Mouse (Mus musculus) CD4-positive naive resting alpha-beta T cell, adult 57 days (primary cell): Measurements from ENCODE around the gene Foxo6. TPM values are rescaled to one million over a fixed set of nuclear protein-coding genes. Genes with fewer than 3 reads are reported as not detected.

Source experiments
- total RNA-seq: library from RNA; stranded (reverse); gene quantifications from one replicate; pipeline ENCODE4 v1.2.4, GENCODE M21; 2023

Foxo6 gene
- total RNA-seq = 0.30 TPM

DNA sequence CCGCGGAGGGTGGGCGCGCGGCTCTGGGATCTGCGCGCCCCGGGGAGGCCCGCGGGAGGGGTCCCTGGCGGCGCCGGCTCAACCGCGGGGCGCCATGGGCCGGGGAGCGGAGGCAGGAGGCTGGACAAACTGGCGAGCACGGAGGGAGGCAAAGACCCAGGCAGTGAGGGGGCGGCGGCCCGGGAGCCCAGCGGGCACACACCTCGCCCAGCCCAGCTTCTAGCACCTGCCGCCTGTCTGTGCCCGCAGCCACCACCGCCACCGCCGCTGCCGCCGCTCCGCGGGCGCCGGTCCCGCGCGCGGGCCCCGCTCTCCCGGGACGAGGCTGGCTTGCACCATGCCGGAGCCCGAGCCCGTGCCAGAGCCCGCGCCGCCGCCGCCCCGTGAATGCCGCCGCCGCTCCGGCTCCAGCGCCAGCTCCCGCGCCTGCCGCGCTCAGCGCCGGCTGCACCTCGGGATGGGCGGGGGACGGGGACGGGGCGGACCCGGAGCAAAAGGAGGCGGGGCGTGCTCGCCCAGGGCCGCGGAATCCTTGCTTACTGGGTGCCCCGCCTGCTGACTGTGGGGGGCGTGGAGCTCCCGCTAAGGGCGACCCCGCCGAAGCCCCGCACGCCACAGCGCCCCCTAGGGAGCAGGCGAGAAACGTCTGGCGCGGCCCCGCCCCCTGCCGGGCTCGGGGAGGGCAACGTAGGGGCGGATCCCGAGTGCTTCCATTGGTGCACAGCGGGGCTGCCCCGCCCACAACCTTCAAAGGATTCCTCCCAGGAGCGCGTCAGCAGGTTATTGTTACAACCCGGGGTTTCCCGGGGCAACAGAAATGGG is at the start of gene Foxo6:
TSS of gene Foxo6 (minus strand) at position 60 of the 822 bp plus-strand sequence.

Other genes starting within 250 kb of the Foxo6 start
- not detected for gene AL607142.1, start 222.4 kb downstream of the Foxo6 start, total RNA-seq
- gene Edn2, start 126.1 kb downstream of the Foxo6 start, total RNA-seq = not detected
- 33.8 TPM for gene Scmh1, start 117.9 kb upstream of the Foxo6 start, total RNA-seq
- gene Slfnl1, start 244.9 kb upstream of the Foxo6 start, total RNA-seq = 0.98 TPM